Mouse (Mus musculus) liver, embryonic 12.5 days (tissue): ENCODE data around the gene Gm21294. TPM values are rescaled to one million over a fixed set of nuclear protein-coding genes. Genes with fewer than 3 reads are reported as not detected.
"Not testable (repeated sequence)": the region's sequence is repeated elsewhere in the genome, so short reads cannot be mapped to it uniquely, and the experiment has no call there.

Experiments used
- ATAC-seq: fragments of 200-750 bp; cut with Nextera tagmentation; 2 replicates; pipeline ENCODE4 v1.8.0; 2017; ENCODE audit warnings: moderate number of reproducible peaks, mild to moderate bottlenecking, moderate library complexity
- H3K27ac ChIP-seq: fragments of 300-500 bp; sonication (generic); 2 replicates; pipeline ENCODE4 v1.5.1; 2016; ENCODE audit warnings: mild to moderate bottlenecking
- H3K27me3 ChIP-seq: fragments of 300-500 bp; sonication (generic); replicated peaks from 2 replicates; pipeline ENCODE4 v1.6.1; 2016; ENCODE audit warnings: mild to moderate bottlenecking, moderate library complexity
- H3K36me3 ChIP-seq: fragments of 300-500 bp; sonication (generic); 2 replicates; pipeline ENCODE4 v1.6.1; 2016; ENCODE audit warnings: mild to moderate bottlenecking, moderate library complexity
- H3K4me1 ChIP-seq: fragments of 300-500 bp; sonication (generic); 2 replicates; pipeline ENCODE4 v1.6.1; 2016
- H3K4me2 ChIP-seq: fragments of 300-500 bp; sonication (generic); 2 replicates; pipeline ENCODE4 v1.6.1; 2016; ENCODE audit warnings: mild to moderate bottlenecking, moderate library complexity
- H3K4me3 ChIP-seq: fragments of 300-500 bp; sonication (generic); 2 replicates; pipeline ENCODE4 v1.5.1; 2016; ENCODE audit warnings: mild to moderate bottlenecking, moderate library complexity
- H3K9ac ChIP-seq: fragments of 300-500 bp; sonication (generic); 2 replicates; pipeline ENCODE4 v1.6.1; 2016; ENCODE audit warnings: mild to moderate bottlenecking, moderate library complexity
- H3K9me3 ChIP-seq: fragments of 300-500 bp; sonication (generic); replicated peaks from 2 replicates; pipeline ENCODE4 v1.6.1; 2016; ENCODE audit warnings: mild to moderate bottlenecking, moderate library complexity
- WGBS: fragments of 180-500 bp; shearing (Covaris S2); methylation state at CpG from one replicate; pipeline ENCODE4 v1.1.7; 2016; ENCODE audit not compliant: insufficient replicate concordance; 5-methylcytosine and 5-hydroxymethylcytosine counted together
- polyA plus RNA-seq: library from polyadenylated mRNA; unstranded; fragments of >200 nt; fragmentation: Nextera tagmentation; extraction: Ambion mirVana; gene quantifications from 2 replicates; pipeline ENCODE4 v1.2.1, GENCODE M21; 2016

Gene Gm21294
- not detected in 2 replicates for polyA plus RNA-seq

DNA sequence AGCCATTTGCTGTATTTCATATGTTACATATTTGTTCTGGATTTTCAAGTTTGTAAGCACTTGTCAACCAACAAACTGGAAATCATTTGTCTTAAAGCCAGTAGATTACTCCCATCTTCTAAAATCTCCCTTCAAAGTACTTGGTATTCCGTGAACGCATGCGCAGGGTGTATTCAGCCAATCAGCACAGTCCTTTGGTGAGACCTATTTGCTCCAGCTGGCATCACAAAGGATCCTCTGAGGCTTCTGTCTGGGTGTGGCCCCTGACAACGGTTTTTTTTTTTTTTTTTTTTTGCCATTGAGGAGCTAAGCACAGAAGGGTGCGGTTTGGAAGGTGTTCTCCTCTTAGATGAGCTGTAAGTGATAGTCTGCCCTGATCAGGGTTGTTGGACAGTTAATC is at the start of gene Gm21294:
TSS of gene Gm21294 (plus strand) at position 301 of the 400 bp plus-strand sequence.
- no CpG with 5 or more reads among the region's 5 CpGs for WGBS
- not testable (repeated sequence) for H3K4me1 ChIP-seq, H3K9ac ChIP-seq, ATAC-seq, H3K27ac ChIP-seq, H3K4me2 ChIP-seq, H3K27me3 ChIP-seq, H3K4me3 ChIP-seq, H3K9me3 ChIP-seq, H3K36me3 ChIP-seq

DNA sequence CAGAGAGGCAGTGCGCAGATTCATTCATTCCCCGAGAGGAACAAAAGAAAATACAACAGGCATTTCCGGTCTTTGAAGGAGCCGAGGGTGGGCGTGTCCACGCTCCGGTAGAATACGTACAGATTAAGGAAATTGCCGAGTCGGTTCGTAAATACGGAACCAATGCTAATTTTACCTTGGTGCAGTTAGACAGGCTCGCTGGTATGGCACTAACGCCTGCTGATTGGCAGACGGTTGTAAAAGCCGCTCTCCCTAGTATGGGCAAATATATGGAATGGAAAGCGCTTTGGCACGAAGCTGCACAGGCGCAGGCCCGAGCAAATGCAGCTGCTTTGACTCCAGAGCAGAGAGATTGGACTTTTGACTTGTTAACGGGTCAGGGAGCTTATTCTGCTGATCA is 73.6 kb downstream of the Gm21294 start:
- not testable (repeated sequence) for ATAC-seq, H3K36me3 ChIP-seq, H3K4me3 ChIP-seq, H3K4me2 ChIP-seq, H3K27ac ChIP-seq, H3K27me3 ChIP-seq, H3K9ac ChIP-seq, H3K9me3 ChIP-seq, H3K4me1 ChIP-seq
- 90% methylated on average over 6 of the region's 21 CpGs for WGBS
